Mouse (Mus musculus): Measurements from ENCODE around the gene Mdm2. TPM values are rescaled to one million over a fixed set of nuclear protein-coding genes. Genes with fewer than 3 reads are reported as not detected.

The Mdm2 gene
- polyA plus RNA-seq, 1 experiment from 2014 or later = 59.7 TPM

DNA sequence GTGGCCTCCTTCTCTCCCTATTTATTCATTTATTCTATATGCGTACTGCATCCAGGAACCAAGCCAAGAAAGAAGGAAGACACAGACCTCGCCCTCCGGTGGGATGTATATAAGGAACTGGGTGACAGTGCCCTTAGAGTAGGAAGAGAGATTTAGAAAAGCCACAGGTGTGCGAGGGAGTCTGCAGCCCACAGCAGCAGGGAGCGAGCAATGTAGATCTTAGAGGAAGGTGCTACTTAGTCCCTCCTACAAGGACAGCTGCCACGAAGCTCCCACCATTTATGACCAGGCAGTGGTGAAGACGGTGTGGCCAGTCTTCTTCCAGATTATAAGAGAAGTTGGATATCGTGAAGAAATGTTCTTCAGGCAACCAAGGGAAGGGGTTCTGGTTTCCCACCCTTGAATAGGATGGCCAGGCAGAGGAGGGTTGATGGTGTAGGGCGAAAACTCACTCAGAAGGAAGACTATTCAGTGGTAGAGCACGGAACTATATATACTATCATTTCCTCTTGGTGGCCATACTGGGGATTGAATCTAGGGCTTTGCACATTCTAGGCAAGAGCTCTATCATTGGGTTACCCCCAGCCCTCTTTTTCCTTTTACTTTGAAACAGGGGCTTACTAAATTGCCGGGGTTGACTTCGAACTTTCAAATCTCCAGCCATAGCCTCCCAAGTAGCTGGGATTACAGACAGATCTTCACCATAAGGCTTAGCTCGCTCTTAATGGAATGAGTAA is 38.5 kb downstream of the Mdm2 start:
- H3K27me3 ChIP-seq = no peaks in the 10 kb centered on the region
- no peak overlapping the region for H3K9ac ChIP-seq (replicated peaks)
- H3K36me3 ChIP-seq = no peaks in the 10 kb centered on the region
- no peak overlapping the region for H3K4me3 ChIP-seq (replicated peaks)
- H3K4me2 ChIP-seq = no peak overlapping the region
- peaks cover 53% of the 10 kb centered on the region for H3K4me1 ChIP-seq (replicated peaks)
- H3K27ac ChIP-seq = peak overlapping the region; percentile 57
- H3K9me3 ChIP-seq = no peaks in the 10 kb centered on the region
- ATAC-seq (ENCODE audit: insufficient number of reproducible peaks, insufficient read depth, low FRiP score, low TSS enrichment, low read depth) = no peak
- 87% methylated on average over 13 of the region's 13 CpGs for WGBS

DNA sequence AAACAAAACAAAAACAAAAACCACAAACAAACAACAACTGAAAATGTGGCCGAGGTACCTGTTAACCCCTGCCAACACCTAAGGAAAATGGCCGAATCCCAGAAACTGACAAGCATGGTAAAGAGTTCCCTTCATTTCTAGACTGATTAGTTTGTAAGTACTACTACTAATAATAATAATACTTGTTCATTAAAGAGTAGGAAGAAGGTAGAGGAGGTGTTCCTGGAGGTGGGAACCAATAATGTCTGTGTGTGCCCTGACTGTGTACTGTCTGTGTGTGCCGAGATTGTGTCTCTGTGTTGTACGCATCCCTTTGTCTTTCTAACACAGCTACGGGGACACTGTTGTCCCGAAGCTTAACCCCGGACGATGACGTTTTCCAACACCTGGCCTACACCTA is 39.3 kb downstream of the Mdm2 start:
- no peaks in the 10 kb centered on the region for H3K27me3 ChIP-seq
- H3K4me1 ChIP-seq (replicated peaks) = peaks cover 48% of the 10 kb centered on the region
- no peak for ATAC-seq (ENCODE audit: insufficient number of reproducible peaks, insufficient read depth, low FRiP score, low TSS enrichment, low read depth)
- H3K27ac ChIP-seq = no peak overlapping the region
- no peak overlapping the region for H3K4me2 ChIP-seq
- no peak overlapping the region for H3K4me3 ChIP-seq (replicated peaks)
- 90% methylated on average over 9 of the region's 9 CpGs for WGBS
- H3K9me3 ChIP-seq = no peaks in the 10 kb centered on the region
- H3K9ac ChIP-seq (replicated peaks) = no peak overlapping the region
- H3K36me3 ChIP-seq = no peaks in the 10 kb centered on the region

DNA sequence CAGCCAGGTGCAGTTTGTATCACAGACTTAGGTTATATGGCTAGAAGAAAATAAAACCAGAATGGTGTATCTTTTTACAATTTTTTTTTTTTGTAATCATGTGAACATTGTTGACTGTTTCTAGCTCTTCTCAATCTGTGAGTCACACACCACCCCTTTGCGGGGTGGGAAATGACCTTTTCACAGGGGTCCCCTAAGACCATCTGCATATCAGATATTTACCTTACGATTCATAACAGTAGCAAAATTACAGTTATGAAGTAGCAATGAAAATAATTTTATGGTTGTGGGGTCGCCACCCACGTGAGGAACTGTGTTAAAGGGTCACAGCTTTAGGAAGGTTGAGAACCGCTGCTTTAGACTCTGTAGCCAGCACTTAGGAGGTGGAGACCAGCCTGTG is 39.8 kb downstream of the Mdm2 start:
- Histone ChIP-seq H3K36me3 (no peaks in the 10 kb centered on the region), H3K27me3 (no peaks in the 10 kb centered on the region), H3K4me3 (replicated peaks) (no peak overlapping the region), H3K9me3 (no peaks in the 10 kb centered on the region), H3K4me1 (replicated peaks) (peaks cover 43% of the 10 kb centered on the region), H3K27ac (peak overlapping the region; percentile 92), H3K9ac (replicated peaks) (no peak overlapping the region), H3K4me2 (no peak overlapping the region)
- no peak for ATAC-seq (ENCODE audit: insufficient number of reproducible peaks, insufficient read depth, low FRiP score, low TSS enrichment, low read depth)
- WGBS = 78% methylated on average over 5 of the region's 5 CpGs

DNA sequence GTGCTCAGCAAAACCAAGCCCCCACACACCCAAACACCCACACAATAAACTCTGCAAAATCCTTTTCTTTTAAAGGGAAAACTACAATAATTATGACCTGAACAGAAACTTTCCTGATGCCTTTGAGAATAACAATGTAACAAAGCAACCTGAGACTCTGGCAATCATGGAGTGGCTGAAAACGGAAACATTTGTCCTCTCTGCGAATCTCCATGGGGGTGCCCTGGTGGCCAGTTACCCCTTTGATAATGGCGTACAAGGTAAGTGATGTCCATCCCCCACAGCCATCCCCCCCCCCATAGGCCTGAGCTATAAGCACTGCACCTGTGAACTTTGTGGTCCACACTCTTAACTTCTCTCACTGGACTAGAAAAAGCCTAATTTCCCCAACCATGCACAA is 40.5 kb downstream of the Mdm2 start:
- Histone ChIP-seq H3K4me3 (replicated peaks) (no peak overlapping the region), H3K9ac (replicated peaks) (no peak overlapping the region), H3K27ac (peak overlapping the region; percentile 92), H3K4me2 (0 out of 2 replicates have a peak overlapping the region, but pooled peaks have one; percentile 26), H3K36me3 (no peaks in the 10 kb centered on the region), H3K4me1 (replicated peaks) (peaks cover 40% of the 10 kb centered on the region), H3K27me3 (no peaks in the 10 kb centered on the region), H3K9me3 (no peaks in the 10 kb centered on the region)
- 23% methylated on average over 3 of the region's 3 CpGs for WGBS
- ATAC-seq (ENCODE audit: insufficient number of reproducible peaks, insufficient read depth, low FRiP score, low TSS enrichment, low read depth) = peak; percentile 5; the same call in 1 of the 2 replicates

DNA sequence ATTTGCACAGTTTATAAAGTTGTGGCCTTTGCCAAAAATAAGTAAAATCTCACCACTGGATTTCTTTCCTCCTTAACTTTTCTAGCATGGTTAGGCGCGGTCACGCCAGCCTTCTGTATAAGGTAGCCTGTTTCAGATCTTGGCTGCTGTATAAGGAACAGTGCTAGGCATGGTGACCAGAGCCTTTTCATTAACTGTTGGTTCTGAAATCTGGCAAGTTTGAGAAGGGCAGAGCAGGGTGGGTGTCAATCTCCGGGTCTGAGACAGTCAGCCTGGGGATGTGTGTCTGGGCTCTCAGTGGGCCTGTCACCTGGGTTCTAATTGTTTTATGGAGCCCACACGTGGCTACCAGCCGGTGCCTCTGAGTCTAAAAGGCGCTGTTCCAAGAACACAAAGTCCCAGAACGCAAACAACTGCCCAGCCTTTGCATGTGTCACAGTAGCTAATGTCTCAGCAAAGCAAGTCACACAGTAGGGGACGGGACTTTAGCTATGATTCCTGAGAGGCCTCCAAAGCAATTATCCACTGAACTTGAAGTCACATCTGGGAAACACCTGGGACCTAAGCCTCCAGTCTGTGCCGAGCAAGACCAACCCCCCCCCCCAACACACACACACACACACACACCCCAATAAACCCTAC is 41.0 kb downstream of the Mdm2 start:
- H3K4me2 ChIP-seq = peak overlapping the region; percentile 26
- peak; percentile 83 for ATAC-seq (ENCODE audit: insufficient number of reproducible peaks, insufficient read depth, low FRiP score, low TSS enrichment, low read depth)
- H3K36me3 ChIP-seq = no peaks in the 10 kb centered on the region
- H3K27ac ChIP-seq = peak overlapping the region; percentile 92
- H3K9me3 ChIP-seq = no peaks in the 10 kb centered on the region
- peaks cover 40% of the 10 kb centered on the region for H3K4me1 ChIP-seq (replicated peaks)
- H3K4me3 ChIP-seq (replicated peaks) = no peak overlapping the region
- H3K9ac ChIP-seq (replicated peaks) = no peak overlapping the region
- H3K27me3 ChIP-seq = no peaks in the 10 kb centered on the region
- 12% methylated on average over 10 of the region's 10 CpGs for WGBS

DNA sequence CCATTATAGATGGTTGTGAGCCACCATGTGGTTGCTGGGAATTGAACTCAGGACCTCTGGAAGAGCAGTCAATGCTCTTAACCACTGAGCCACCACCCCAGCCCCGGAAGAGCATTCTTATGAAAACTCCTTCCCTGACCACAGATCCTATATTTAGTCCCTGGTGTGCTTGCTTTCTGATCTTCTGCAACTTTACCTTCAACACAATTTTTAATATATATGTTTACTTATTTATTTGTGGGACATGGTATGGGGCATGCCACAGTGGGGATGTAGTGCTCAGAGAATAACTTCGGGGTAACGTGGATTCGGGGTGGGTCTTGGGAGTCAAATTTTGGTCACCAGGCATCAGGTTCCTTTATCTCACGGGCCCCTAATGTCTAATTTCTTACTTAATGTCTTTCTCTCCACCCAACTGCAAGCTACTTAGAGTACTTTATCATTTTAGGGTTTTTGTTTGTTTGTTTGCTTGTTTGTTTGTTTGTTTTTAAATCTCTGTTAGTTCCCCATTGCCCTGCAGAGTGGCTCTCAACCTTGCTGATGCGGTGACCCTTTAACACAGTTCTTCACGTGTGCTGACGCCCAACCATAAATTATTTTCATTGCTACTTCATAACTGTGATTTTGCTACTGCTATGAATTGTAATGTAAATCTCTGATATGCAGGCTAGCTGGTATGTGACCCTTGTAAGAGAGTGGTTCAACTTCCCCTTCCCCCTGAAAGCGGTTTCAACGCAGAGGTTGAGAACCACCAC is 41.8 kb downstream of the Mdm2 start:
- peak overlapping the region; percentile 92 for H3K27ac ChIP-seq
- no peaks in the 10 kb centered on the region for H3K36me3 ChIP-seq
- no peak overlapping the region for H3K4me3 ChIP-seq (replicated peaks)
- H3K4me2 ChIP-seq = no peak overlapping the region
- 58% methylated on average over 10 of the region's 10 CpGs for whole genome bisulfite sequencing
- H3K9me3 ChIP-seq = no peaks in the 10 kb centered on the region
- peaks cover 48% of the 10 kb centered on the region for H3K4me1 ChIP-seq (replicated peaks)
- ATAC-seq (ENCODE audit: insufficient number of reproducible peaks, insufficient read depth, low FRiP score, low TSS enrichment, low read depth) = no peak
- H3K27me3 ChIP-seq = no peaks in the 10 kb centered on the region
- no peak overlapping the region for H3K9ac ChIP-seq (replicated peaks)

DNA sequence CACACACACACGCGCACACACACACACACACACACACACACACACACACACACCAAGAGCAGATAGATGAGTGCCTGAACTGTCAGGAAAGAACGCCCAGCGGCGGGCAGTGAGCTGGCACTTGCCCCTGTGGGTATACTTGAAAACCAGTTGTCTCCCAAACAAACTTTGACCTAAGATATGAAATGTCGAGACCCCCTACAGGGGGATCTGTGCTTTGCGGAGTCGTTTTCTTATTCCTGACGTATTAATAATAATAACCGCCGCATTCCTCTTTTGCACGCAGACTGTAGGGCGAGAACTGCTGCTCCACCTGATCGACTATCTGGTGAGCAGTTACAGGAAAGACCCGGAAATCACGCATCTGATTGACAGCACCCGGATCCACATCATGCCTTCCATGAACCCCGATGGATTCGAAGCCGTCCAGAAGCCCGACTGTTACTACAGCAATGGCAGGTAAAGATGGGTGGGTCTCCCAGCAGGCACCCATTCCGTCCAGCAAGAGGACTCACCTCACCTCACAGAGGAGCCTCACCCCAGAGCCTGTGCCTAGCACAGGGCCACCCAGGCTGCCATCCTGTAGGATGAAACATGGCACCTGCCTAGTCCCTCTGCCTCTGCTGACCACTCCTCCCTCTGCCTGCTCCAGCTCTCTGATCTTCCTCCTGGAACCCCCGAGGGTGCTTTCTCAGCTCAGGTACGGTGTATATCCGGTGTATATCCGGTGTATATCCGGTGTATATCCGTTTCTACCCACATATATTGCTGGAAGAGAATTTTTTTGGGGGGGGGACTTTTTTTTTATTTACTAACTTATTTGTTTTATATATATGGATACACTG is 42.7 kb downstream of the Mdm2 start:
- H3K27ac ChIP-seq = 0 out of 2 replicates have a peak overlapping the region, but pooled peaks have one; percentile 92
- peaks cover 55% of the 10 kb centered on the region for H3K4me1 ChIP-seq (replicated peaks)
- H3K4me2 ChIP-seq = no peak overlapping the region
- 93% methylated on average over 28 of the region's 28 CpGs for WGBS
- no peak for ATAC-seq (ENCODE audit: insufficient number of reproducible peaks, insufficient read depth, low FRiP score, low TSS enrichment, low read depth)
- H3K36me3 ChIP-seq = no peaks in the 10 kb centered on the region
- no peaks in the 10 kb centered on the region for H3K9me3 ChIP-seq
- H3K27me3 ChIP-seq = no peaks in the 10 kb centered on the region
- no peak overlapping the region for H3K4me3 ChIP-seq (replicated peaks)
- H3K9ac ChIP-seq (replicated peaks) = no peak overlapping the region

DNA sequence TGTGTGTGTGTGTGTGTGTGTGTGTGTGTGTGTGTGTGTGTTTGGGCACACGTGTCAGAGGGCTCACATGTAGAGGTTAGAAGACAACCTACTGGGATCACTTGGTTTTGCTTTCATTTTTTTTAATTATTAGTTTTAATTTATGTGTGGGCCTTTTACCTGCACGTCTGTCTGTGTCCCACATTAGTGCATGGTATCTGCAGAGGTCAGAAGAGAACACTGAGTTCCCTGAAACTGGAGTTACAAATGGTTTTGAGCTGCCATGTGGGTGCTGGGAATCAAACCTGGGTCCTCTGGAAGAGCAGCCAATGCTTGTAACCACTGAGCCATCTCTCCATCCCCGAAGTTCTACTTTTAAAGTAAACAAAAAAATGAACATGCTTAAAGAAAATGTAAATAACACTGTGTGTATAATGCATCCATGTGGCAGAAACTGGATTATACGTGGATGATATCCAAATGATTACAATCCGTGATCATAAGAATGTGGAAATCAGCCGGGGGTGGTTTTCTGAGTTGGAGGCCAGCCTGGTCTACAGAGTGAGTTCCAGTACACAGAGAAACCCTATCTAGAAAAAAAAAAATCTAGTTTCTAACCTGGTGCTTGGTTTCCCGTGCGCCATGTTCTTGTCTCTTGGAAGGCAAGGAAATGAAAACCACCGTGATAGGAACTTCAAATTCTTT is 43.5 kb downstream of the Mdm2 start:
- Histone ChIP-seq H3K9ac (replicated peaks) (no peak overlapping the region), H3K27me3 (no peaks in the 10 kb centered on the region), H3K4me3 (replicated peaks) (no peak overlapping the region), H3K36me3 (no peaks in the 10 kb centered on the region), H3K27ac (no peak overlapping the region), H3K4me1 (replicated peaks) (peaks cover 50% of the 10 kb centered on the region), H3K9me3 (no peaks in the 10 kb centered on the region), H3K4me2 (no peak overlapping the region)
- WGBS = 92% methylated on average over 9 of the region's 9 CpGs
- no peak for ATAC-seq (ENCODE audit: insufficient number of reproducible peaks, insufficient read depth, low FRiP score, low TSS enrichment, low read depth)

DNA sequence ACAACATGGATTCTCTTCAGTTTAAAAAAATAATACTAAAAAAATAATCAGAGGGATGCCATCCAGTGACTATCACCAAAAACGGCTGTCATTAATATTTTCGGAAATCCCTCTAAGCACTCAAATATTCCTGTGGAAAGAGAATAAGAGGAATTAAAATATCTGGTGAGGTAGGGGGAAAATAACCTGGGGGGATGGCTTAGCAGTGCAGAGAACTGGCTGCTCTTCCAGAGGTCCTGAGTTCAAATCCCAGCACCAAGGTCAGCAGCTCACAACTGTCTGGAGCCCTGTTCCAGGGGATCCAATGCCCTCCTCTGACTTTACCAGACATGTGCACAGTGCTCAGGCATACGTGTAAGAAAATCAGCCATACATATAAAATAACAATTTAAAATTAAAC is 44.2 kb downstream of the Mdm2 start:
- no peak for ATAC-seq (ENCODE audit: insufficient number of reproducible peaks, insufficient read depth, low FRiP score, low TSS enrichment, low read depth)

DNA sequence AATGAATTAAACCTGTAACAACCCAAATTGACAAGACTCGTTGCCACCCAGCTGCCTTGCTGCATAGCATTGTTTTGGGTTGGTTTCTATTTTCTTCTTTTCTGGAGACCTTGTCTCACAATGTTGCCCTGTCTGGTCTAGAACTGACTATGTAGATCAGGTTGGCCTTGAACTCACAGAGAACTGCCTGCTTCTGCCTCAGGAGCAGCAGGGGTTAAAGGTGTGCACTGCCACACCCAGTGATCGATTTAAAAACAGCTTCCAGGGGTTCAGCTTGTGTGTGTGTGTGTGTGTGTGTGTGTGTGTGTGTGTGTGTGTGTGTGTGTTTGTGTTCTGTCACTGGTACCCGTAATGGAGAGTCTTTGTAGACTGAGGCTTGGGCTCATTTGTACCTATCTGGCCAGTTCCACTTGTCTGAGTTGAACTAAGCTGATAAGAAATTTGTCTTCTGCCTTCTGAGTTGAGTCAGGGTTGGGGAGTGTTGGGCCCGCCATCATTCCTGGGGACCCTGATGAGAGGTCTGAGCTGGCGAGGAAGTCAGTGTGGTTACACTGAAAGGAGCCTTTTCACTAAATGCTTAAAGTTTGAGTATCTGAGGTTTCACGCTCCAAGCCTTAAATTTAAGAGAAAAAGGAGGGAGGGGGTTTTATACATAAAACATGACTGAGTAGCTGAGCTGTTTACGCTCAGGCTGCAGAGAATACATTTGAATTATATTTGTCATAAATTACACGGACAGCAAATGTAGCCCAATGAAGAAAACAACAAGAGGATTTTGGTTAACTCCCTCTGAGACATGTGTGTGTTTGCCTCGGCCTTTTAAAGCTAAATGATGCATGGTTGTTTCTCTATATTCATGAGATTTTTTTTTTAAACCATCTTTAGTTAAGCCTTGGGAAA is 44.9 kb downstream of the Mdm2 start:
- Histone ChIP-seq H3K9me3 (no peaks in the 10 kb centered on the region), H3K36me3 (no peaks in the 10 kb centered on the region), H3K4me2 (no peak overlapping the region), H3K27ac (no peak overlapping the region), H3K27me3 (no peaks in the 10 kb centered on the region), H3K9ac (replicated peaks) (no peak overlapping the region), H3K4me3 (replicated peaks) (no peak overlapping the region), H3K4me1 (replicated peaks) (peaks cover 46% of the 10 kb centered on the region)
- no peak for ATAC-seq (ENCODE audit: insufficient number of reproducible peaks, insufficient read depth, low FRiP score, low TSS enrichment, low read depth)
- 70% methylated on average over 9 of the region's 9 CpGs for WGBS

More for the DNA sequence above, 44.2 kb downstream of the Mdm2 start:
- H3K27me3 ChIP-seq = no peaks in the 10 kb centered on the region
- H3K36me3 ChIP-seq = no peaks in the 10 kb centered on the region
- no peak overlapping the region for H3K4me3 ChIP-seq (replicated peaks)
- H3K4me1 ChIP-seq (replicated peaks) = peaks cover 50% of the 10 kb centered on the region
- no peaks in the 10 kb centered on the region for H3K9me3 ChIP-seq
- WGBS = 90% methylated on average over 3 of the region's 3 CpGs
- H3K27ac ChIP-seq = no peak overlapping the region
- H3K4me2 ChIP-seq = no peak overlapping the region
- H3K9ac ChIP-seq (replicated peaks) = no peak overlapping the region
